In the genomic region with DNA sequence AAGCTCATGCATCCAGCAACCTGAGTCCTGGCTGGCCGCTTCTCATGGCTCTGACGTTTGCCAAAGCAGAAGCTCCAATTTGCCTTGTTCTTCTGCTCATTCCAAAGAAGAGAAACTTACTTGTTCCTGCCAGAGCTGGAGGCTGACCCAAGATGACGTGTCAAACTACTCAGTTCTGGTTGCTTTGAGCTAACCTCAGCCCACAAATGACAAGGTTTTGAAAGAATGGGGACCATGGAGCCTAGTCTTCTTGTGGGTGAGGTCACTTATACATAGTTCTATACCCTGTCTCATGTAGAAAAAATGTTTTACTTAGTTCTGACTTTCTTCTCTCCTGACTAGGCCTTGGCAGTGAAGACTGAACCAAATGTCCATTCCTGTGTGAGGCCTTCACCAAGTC, we compare ENCODE assay signal across 19 mouse cellular contexts.
"Had no signal": no experiment of that assay in that cellular context is flagged by ENCODE, and none has a peak within 500 bp of the region (broad histone marks: within the 10 kb centered on the region; RNA-seq: fewer than 3 reads in every experiment).

No protein-coding gene starts in this region.

- DNase-seq: liver, postnatal 0 days; lung, adult 2 months; lung, postnatal 14 days; lung, postnatal 36 days; right cerebral cortex, postnatal 14 days; thymus, adult 2 months; thymus, postnatal 25 days; thymus, postnatal 4 days had no signal

- H3K9ac ChIP-seq: liver, embryonic 15.5 days; liver, postnatal 0 days; lung, embryonic 15.5 days; midbrain, embryonic 13.5 days; neural tube, embryonic 12.5 days; stomach, embryonic 15.5 days had no signal

- H3K4me3 ChIP-seq: liver, embryonic 15.5 days; lung, embryonic 15.5 days; megakaryocyte, embryonic 14.5 days; midbrain, embryonic 13.5 days; neural tube, embryonic 12.5 days; stomach, embryonic 15.5 days had no signal

- H3K27ac ChIP-seq: liver, embryonic 15.5 days; lung, embryonic 15.5 days; macrophage; midbrain, embryonic 13.5 days; neural tube, embryonic 12.5 days; stomach, embryonic 15.5 days; stomach, postnatal 0 days had no signal

- H3K27me3 ChIP-seq: lung, embryonic 15.5 days; megakaryocyte, embryonic 14.5 days; neural tube, embryonic 12.5 days; stomach, embryonic 15.5 days had no signal

- H3K4me2 ChIP-seq: liver, embryonic 15.5 days; lung, embryonic 15.5 days; midbrain, embryonic 11.5 days; midbrain, embryonic 13.5 days; neural tube, embryonic 12.5 days; stomach, embryonic 15.5 days had no signal

- ATAC-seq: liver, postnatal 0 days; lung, postnatal 0 days; midbrain, embryonic 13.5 days; midbrain, embryonic 16.5 days had no signal

- H3K9me3 ChIP-seq: liver, embryonic 15.5 days; lung, embryonic 15.5 days; megakaryocyte, embryonic 14.5 days; midbrain, embryonic 13.5 days; neural tube, embryonic 12.5 days; stomach, embryonic 15.5 days had no signal

- H3K36me3 ChIP-seq: liver, embryonic 15.5 days; lung, embryonic 15.5 days; midbrain, embryonic 13.5 days; neural tube, embryonic 12.5 days; stomach, embryonic 15.5 days had no signal
